Mouse (Mus musculus): ENCODE measurements around the gene Psme1. TPM values are rescaled to one million over a fixed set of nuclear protein-coding genes. Genes with fewer than 3 reads are reported as not detected.

Gene Psme1
- total RNA-seq, 1 experiment = 32.8 TPM

GRCm38 (mm10) chr14:55589271-55589670, 11.3 kb downstream of the Psme1 start:
- in situ Hi-C loops (cut with MboI; ENCODE audit: low sequenced_read_pairs in 2 of 2, unreplicated experiment in 2 of 2) = no loop called here

DNA sequence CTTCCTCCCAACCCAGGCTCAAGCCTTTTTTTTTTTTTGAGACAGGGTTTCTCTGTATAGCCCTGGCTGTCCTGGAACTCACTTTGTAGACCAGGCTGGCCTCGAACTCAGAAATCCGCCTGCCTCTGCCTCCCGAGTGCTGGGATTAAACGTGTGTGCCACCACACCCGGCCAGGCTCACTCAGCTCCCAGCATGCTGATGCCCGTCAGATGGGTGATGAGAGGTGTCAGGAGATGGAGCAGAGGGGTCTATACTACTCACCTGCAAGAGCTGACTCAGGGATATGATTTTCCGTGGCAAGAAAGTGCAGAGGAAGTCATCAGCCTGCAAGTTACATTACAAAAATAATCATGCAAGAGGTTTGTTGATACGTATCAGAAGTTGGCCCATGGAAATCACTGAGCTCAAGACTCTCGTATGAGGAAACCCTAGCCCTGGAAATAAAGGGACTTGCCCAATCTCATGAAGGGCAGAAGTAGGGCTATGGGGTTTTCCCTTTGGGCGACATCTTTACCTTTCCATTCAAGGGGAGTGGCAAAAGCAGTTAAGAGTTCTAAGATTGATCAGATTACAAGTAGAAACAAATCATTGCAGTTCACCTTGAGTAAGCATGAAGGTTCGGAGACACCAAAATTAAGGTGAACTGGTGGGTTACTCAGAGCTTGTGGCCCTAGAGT, 12.0 kb downstream of the Psme1 start:
- no peak for TF ChIP-seq ZNF384 (IDR thresholded peaks at IDR 0.05; ENCODE audit: low read depth, low read length)
- no peak for TF ChIP-seq ZC3H11A (IDR thresholded peaks at IDR 0.05; ENCODE audit: borderline replicate concordance, low read depth, low read length)
- TF ChIP-seq HCFC1 (IDR thresholded peaks at IDR 0.05; ENCODE audit: borderline replicate concordance, insufficient read depth, low read length) = no peak
- TF ChIP-seq MAFK (IDR thresholded peaks at IDR 0.05; ENCODE audit: insufficient read depth, low read depth, low read length) = no peak
- TF ChIP-seq CHD2 (IDR thresholded peaks at IDR 0.05; ENCODE audit: low read depth, low read length) = no peak
- Histone ChIP-seq H3K4me1 (ENCODE audit: control insufficient read depth in 2 of 2, insufficient read depth in 2 of 2, low read length in 2 of 2, poor library complexity in 1 of 2) (peaks cover 3% of the 10 kb centered on the region in 2 experiments; a peak in 2 of 4 replicates), H3K27ac (ENCODE audit: insufficient read depth, low read depth, low read length, poor library complexity, severe bottlenecking) (no peak overlapping the region), H3K9ac (ENCODE audit: insufficient read depth, low read depth, low read length, poor library complexity, severe bottlenecking) (no peak overlapping the region), H3K9me3 (ENCODE audit: control insufficient read depth, insufficient read depth, low read depth, low read length) (no peaks in the 10 kb centered on the region), H3K36me3 (ENCODE audit: control insufficient read depth, insufficient read depth, low read length, poor library complexity, severe bottlenecking) (peaks cover 3% of the 10 kb centered on the region; the same call in 1 of the 2 replicates), H3K4me3 (ENCODE audit: insufficient read depth in 1 of 2, low read depth in 1 of 2, low read length in 2 of 2, poor library complexity in 1 of 2, severe bottlenecking in 1 of 2) (peak overlapping the region; percentile 81 to 86; a peak in 3 of 4 replicates)
- in situ Hi-C loops (cut with MboI; ENCODE audit: low sequenced_read_pairs in 2 of 2, unreplicated experiment in 2 of 2) = loop anchor here in 1 of 2 experiments (5.0 kb wide), 1 partner anchor 48 kb away; the partner anchor contains the start of gene Pck2
- DNase-seq (ENCODE audit: low read depth, low spot score) = no peak

More at GRCm38 (mm10) chr14:55589271-55589670, 11.3 kb downstream of the Psme1 start:
- H3K4me3 ChIP-seq (ENCODE audit: insufficient read depth in 1 of 2, low read depth in 1 of 2, low read length in 2 of 2, poor library complexity in 1 of 2, severe bottlenecking in 1 of 2) = no peak overlapping the region
- TF ChIP-seq ZC3H11A (IDR thresholded peaks at IDR 0.05; ENCODE audit: borderline replicate concordance, low read depth, low read length) = no peak
- TF ChIP-seq ZNF384 (IDR thresholded peaks at IDR 0.05; ENCODE audit: low read depth, low read length) = no peak
- TF ChIP-seq CHD2 (IDR thresholded peaks at IDR 0.05; ENCODE audit: low read depth, low read length) = no peak
- TF ChIP-seq HCFC1 (IDR thresholded peaks at IDR 0.05; ENCODE audit: borderline replicate concordance, insufficient read depth, low read length) = no peak
- TF ChIP-seq MAFK (IDR thresholded peaks at IDR 0.05; ENCODE audit: insufficient read depth, low read depth, low read length) = no peak
- H3K36me3 ChIP-seq (ENCODE audit: control insufficient read depth, insufficient read depth, low read length, poor library complexity, severe bottlenecking) = peaks cover 2% of the 10 kb centered on the region; the same call in 1 of the 2 replicates
- H3K4me1 ChIP-seq (ENCODE audit: control insufficient read depth in 2 of 2, insufficient read depth in 2 of 2, low read length in 2 of 2, poor library complexity in 1 of 2) = peaks cover 3 to 5% of the 10 kb centered on the region in 2 experiments; a peak in 2 of 4 replicates
- DNase-seq (ENCODE audit: low read depth, low spot score) = no peak
- no peaks in the 10 kb centered on the region for H3K9me3 ChIP-seq (ENCODE audit: control insufficient read depth, insufficient read depth, low read depth, low read length)
- no peak overlapping the region for H3K9ac ChIP-seq (ENCODE audit: insufficient read depth, low read depth, low read length, poor library complexity, severe bottlenecking)
- no peak overlapping the region for H3K27ac ChIP-seq (ENCODE audit: insufficient read depth, low read depth, low read length, poor library complexity, severe bottlenecking)

- in situ Hi-C loops (cut with MboI; ENCODE audit: low sequenced_read_pairs in 2 of 2, unreplicated experiment in 2 of 2) = loop anchor here in 1 of 2 experiments (5.0 kb wide), 1 partner anchor 49 kb away; the partner anchor contains the start of gene Pck2
- peak within 1 kb of the TSS; percentile 85 for H3K9ac ChIP-seq (ENCODE audit: insufficient read depth, low read depth, low read length, poor library complexity, severe bottlenecking)
- peak within 1 kb of the TSS; percentile 75 for H3K27ac ChIP-seq (ENCODE audit: insufficient read depth, low read depth, low read length, poor library complexity, severe bottlenecking)
- H3K4me1 ChIP-seq (ENCODE audit: control insufficient read depth in 2 of 2, insufficient read depth in 2 of 2, low read length in 2 of 2, poor library complexity in 1 of 2) = peaks cover 0 to 3% of the 10 kb centered on the region in 2 experiments; a peak in 1 of 4 replicates
- TF ChIP-seq ZC3H11A (IDR thresholded peaks at IDR 0.05; ENCODE audit: borderline replicate concordance, low read depth, low read length) (no peak), CHD2 (IDR thresholded peaks at IDR 0.05; ENCODE audit: low read depth, low read length) (no peak), ZNF384 (IDR thresholded peaks at IDR 0.05; ENCODE audit: low read depth, low read length) (no peak), MAFK (IDR thresholded peaks at IDR 0.05; ENCODE audit: insufficient read depth, low read depth, low read length) (no peak), HCFC1 (IDR thresholded peaks at IDR 0.05; ENCODE audit: borderline replicate concordance, insufficient read depth, low read length) (no peak)
- H3K4me3 ChIP-seq (ENCODE audit: insufficient read depth in 1 of 2, low read depth in 1 of 2, low read length in 2 of 2, poor library complexity in 1 of 2, severe bottlenecking in 1 of 2) = peak within 1 kb of the TSS; percentile 81 to 86
- peaks cover 11% of the 10 kb centered on the region; the same call in 1 of the 2 replicates for H3K36me3 ChIP-seq (ENCODE audit: control insufficient read depth, insufficient read depth, low read length, poor library complexity, severe bottlenecking)
- peak; percentile 97 for DNase-seq (ENCODE audit: low read depth, low spot score)
- no peaks in the 10 kb centered on the region for H3K9me3 ChIP-seq (ENCODE audit: control insufficient read depth, insufficient read depth, low read depth, low read length)
Observed at GRCm38 (mm10) chr14:55590748-55591330, 12.9 kb downstream of the Psme1 start, which contains the start of gene Psme2. Gene Psme2 (minus strand): TSS chr14:55591113.

DNA sequence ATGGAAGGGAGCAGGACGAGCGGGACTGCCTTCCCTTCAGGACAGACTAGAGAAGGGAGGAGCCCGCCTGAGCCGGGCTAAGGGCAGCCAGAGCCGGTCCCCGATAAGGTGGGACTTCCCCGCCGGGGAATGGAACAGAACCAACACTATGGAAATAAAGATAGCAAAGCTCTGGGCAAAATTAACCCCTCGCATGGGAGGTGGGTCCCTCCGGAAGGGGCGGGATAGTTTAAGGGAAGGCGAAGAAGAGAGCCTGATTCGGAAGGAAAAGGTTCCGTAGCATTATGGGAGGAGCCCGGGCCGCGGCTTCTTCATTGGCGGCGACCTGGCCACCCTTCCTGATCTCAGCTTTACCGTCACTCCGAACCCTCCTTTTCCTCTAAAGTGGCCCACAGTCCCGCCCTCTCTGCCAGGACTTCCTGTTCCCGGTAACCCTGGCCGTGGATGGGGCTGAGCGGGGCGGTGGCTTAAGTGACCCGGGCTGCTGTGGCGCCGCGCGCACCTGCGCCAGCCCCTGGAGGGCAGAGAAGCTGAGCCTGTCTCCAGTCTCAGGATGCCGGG, 13.5 kb downstream of the Psme1 start, which contains the start of gene Rnf31:
Gene Rnf31 (plus strand): TSS at position 378 of the 561 bp plus-strand sequence.
- DNase-seq (ENCODE audit: low read depth, low spot score) = peak; percentile 95
- Histone ChIP-seq H3K4me3 (ENCODE audit: insufficient read depth in 1 of 2, low read depth in 1 of 2, low read length in 2 of 2, poor library complexity in 1 of 2, severe bottlenecking in 1 of 2) (peak within 1 kb of the TSS; percentile 81 to 86), H3K4me1 (ENCODE audit: control insufficient read depth in 2 of 2, insufficient read depth in 2 of 2, low read length in 2 of 2, poor library complexity in 1 of 2) (peaks cover 0 to 3% of the 10 kb centered on the region in 2 experiments; a peak in 1 of 4 replicates), H3K36me3 (ENCODE audit: control insufficient read depth, insufficient read depth, low read length, poor library complexity, severe bottlenecking) (peaks cover 16% of the 10 kb centered on the region; the same call in 1 of the 2 replicates), H3K9ac (ENCODE audit: insufficient read depth, low read depth, low read length, poor library complexity, severe bottlenecking) (peak within 1 kb of the TSS; percentile 85), H3K27ac (ENCODE audit: insufficient read depth, low read depth, low read length, poor library complexity, severe bottlenecking) (peak within 1 kb of the TSS; percentile 75), H3K9me3 (ENCODE audit: control insufficient read depth, insufficient read depth, low read depth, low read length) (no peaks in the 10 kb centered on the region)
- TF ChIP-seq HCFC1 (IDR thresholded peaks at IDR 0.05; ENCODE audit: borderline replicate concordance, insufficient read depth, low read length) (no peak), CHD2 (IDR thresholded peaks at IDR 0.05; ENCODE audit: low read depth, low read length) (no peak), ZNF384 (IDR thresholded peaks at IDR 0.05; ENCODE audit: low read depth, low read length) (no peak), ZC3H11A (IDR thresholded peaks at IDR 0.05; ENCODE audit: borderline replicate concordance, low read depth, low read length) (no peak), MAFK (IDR thresholded peaks at IDR 0.05; ENCODE audit: insufficient read depth, low read depth, low read length) (no peak)
- in situ Hi-C loops (cut with MboI; ENCODE audit: low sequenced_read_pairs in 2 of 2, unreplicated experiment in 2 of 2) = loop anchor here in 1 of 2 experiments (5.0 kb wide), 1 partner anchor 49 kb away; the partner anchor contains the start of gene Pck2
